Mouse (Mus musculus) small intestine, adult 10 weeks (tissue): ENCODE results near the gene Gm20867. TPM values are rescaled to one million over a fixed set of nuclear protein-coding genes. Genes with fewer than 3 reads are reported as not detected.

Experiments used
- polyA plus RNA-seq: library from polyadenylated mRNA; stranded (reverse); fragments of 350-450 nt; fragmentation: Illumina TruSeq; extraction: RNeasy Lipid Tissue Mini Kit (QIAGEN cat#74804); gene quantifications from one replicate; pipeline ENCODE4 v1.2.3, GENCODE M21; 2014; ENCODE audit warnings: low replicate concordance

Gene Gm20867
- polyA plus RNA-seq: not detected

DNA sequence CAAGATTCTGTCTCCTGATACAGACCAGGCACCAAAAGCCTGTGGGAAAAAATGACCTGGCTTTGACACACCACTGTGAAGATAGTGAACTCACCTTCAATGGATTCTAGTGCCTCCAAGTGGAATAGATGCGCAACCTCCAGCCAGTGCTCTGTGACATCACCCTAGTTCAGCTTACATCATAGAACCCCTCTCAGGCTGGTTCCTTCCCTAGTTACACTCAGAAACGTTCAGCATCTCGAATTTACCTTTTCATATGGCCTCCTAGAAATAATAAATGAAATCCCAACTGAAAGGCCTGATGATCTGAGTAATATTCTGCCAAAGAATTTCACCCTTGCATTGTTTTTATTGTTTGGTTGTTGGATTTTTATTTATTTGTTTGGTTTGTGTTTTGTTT, at the start of gene Gm20867:
Gene Gm20867 (minus strand): TSS at position 101 of the 400 bp plus-strand sequence.

Other genes starting within 250 kb of the Gm20867 start
- not detected for gene Gm29564, start 249.8 kb upstream of the Gm20867 start, polyA plus RNA-seq